Mouse (Mus musculus): ENCODE results near the gene Rbm24. TPM values are rescaled to one million over a fixed set of nuclear protein-coding genes. Genes with fewer than 3 reads are reported as not detected.

Gene Rbm24
- total RNA-seq, 2 experiments from 2014 or later: 188 to 202 TPM

DNA sequence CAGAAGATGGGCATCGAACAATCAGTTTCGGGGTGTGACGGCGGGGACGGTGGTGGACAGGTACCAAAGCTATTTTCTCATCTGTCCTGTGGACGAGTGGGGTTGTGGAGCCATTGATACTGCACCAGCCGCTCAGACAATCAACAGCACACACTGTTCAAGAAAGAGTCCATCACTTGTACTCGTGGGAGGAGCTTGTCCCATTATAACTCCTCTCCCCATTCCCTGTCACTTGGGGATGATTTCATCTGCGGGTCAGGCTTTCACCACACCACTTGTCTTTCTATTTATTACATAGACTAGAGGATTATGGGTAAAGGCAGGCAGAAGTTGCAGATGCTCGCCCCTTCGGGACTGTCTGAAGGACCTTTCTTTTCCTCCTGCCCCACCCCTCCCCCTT lies 11.6 kb downstream of the Rbm24 start:
- intact Hi-C loops (cut with DNase I): loop anchor here (10.0 kb wide), 1 partner anchor 125 kb away; no protein-coding TSS in a partner anchor
- no peak for DNase-seq (ENCODE audit: low spot score)

DNA sequence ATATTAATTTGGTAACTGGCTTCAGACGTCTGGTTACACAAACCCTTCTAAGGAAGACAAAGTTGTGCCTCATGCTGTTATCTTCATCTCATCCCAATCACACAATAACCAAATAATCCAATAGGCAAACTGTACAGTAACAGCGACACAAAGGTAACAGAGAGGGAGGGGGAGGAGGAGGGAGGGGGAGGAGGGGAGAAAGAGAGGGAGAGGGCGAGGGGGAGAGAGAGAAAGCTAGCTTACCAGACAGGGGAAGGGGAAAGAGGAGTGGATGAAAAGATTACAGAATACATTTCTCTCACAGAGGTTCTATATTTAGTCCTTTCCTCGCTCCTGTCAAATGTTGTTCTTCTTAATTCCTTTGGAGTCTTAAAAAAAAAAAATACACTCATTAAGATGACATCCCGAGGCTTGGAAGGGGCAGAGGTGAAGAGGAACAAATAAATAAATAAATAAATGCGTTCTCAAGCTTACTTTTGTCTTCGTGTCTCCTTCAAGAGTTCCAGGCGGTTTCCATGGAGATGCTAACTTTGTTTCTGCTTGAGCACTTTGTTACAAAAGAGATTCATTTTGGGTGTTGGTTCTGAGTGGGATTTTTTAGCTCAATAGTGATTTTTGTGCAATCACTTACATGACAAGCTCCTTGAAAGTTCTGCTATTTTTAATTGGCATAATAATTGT lies 15.8 kb downstream of the Rbm24 start:
- intact Hi-C loops (cut with DNase I): loop anchor here (10.0 kb wide), 1 partner anchor 121 kb away; no protein-coding TSS in a partner anchor
- DNase-seq (ENCODE audit: low spot score): no peak

DNA sequence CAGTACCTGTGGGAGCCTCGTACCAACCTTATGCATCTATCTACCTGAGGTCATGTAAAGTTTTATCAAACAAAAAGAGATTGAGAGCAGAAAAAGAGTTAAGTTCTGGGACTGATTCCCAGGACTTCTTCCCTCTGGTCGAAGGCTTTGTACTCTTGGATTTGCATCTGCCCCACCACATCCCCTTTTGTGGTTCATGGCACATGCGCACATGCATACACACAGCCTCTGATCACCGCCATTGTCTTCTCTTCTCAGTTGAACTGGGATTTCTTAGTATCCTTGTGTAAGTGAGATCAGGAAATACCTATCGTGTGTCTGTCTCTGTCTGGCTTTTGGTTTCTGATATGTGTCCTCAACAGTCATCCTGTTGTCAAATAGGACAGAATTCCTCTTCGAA lies 20.7 kb downstream of the Rbm24 start:
- no peak for DNase-seq (ENCODE audit: low spot score)
- intact Hi-C loops (cut with DNase I): loop anchor here (10.0 kb wide), 1 partner anchor 116 kb away; no protein-coding TSS in a partner anchor

DNA sequence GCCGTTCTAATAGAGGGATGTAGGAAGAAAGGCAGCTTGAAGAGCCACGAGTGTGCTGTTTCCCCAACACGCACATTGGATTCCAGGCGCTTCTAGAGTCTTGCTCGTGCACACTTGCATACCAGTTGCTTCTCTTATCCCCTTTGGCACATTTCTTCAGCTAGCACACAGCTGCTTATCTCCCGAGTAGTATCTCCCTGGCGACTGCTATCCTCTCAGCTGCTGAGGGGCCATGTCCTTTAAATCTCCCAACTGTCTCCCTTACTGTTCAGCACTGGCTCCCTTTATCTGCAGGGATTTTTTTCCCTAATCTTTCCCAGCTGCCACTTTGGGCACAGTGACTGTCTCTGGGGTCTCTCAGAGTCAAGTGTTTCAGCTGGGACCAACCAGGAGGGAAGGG lies 25.8 kb downstream of the Rbm24 start:
- no peak for DNase-seq (ENCODE audit: low spot score)
- intact Hi-C loops (cut with DNase I): no loop called here

DNA sequence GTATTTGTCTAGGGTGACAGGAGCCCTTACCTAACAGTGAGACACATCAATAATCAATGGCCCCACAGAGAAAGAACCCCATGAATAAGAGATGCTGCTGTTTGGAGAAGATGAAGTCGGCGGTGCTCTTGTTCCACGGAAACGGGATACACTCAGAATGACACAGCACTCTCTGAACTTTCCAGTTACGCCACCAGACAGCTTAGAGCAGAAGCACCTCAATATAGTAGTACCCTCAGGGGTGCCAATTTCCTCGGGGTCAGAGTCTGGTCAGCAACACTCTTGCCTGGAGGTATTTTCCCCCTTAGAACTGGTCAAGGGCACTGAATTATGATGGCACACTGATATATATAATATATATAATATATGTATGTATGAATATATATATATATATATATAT lies 27.8 kb downstream of the Rbm24 start:
- DNase-seq (ENCODE audit: low spot score): no peak
- intact Hi-C loops (cut with DNase I): loop anchor here (5.0 kb wide), 1 partner anchor 36 kb away; no protein-coding TSS in a partner anchor

DNA sequence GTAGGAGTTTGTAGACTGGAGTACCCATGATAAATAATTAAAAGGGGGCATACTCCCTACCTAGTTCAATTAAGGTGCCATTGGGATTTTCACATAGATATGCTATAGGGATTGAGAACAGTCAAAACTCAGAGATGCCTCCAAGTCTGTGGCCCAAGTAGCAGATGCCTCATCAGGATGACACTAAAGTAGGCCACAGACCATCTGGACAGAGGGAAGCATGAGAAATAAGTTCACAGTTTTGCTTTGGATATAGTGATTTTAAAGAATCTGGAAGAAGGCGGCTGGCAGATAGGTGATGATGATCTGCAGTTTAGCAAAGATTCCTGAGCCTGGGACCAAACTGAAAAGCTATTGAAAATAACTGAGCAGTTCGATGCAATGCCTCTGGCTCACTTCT lies 30.0 kb downstream of the Rbm24 start:
- intact Hi-C loops (cut with DNase I): loop anchor here (5.0 kb wide), 1 partner anchor 34 kb away; no protein-coding TSS in a partner anchor
- DNase-seq (ENCODE audit: low spot score): no peak

DNA sequence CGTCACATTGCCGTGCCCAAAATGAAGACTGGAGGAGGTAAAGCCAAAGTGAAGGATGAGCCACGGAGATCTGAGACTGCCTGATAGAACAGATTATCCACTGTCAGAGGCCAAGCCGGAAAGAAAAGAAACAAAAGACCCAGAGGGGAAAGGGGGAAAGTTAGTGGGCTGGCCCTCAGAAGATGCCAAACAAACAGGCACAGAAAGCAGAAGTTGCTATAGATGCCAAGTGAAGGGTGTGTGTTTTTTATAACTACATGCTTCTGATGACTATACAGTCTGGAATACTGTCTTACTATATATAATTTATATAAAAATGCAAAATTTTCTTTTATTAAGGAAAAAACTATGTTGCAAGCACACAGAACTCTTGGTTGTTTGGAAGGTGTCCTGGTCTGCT lies 31.7 kb downstream of the Rbm24 start:
- no peak for DNase-seq (ENCODE audit: low spot score)

DNA sequence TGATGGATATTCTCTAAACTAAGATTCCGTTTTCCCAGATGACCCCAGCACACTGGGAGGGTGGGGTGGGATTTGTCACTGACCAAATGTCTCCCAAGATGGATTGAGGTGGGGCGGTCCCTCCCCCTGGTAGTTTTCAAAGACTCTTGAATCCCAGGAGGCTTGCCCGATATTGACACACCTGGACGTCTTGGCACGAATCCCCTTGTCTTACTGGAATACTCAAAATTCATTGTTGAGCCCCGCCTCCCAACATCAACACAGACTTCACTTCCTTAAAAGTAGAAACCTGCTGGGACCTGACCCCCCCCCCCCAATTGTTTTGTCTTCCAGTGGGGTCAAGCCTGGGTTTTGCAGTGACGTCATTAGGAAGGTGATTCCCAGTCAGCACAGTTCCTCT lies 32.4 kb downstream of the Rbm24 start:
- intact Hi-C loops (cut with DNase I): no loop called here
- DNase-seq (ENCODE audit: low spot score): no peak

More for the DNA sequence above, 31.7 kb downstream of the Rbm24 start:
- intact Hi-C loops (cut with DNase I): loop anchor here (5.0 kb wide), 1 partner anchor 32 kb away; no protein-coding TSS in a partner anchor

DNA sequence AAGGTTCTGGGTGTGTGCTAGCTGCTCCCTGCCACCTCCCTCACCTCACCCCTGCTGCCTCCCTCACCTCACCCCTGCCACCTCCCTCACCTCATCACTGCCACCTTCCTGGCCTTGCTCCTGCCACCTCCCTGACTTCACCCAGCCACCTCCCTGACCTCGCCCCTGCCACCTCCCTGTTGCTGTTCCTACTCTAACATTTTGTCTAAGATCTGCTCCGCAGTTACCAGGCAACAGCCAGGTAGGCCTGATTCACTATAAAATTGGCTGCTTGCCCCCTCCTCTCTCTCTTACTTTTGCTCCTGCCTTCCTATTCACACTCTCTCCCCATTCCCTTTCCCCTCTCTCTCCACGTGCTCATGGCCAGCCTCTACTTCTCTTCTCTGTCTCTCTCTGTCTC lies 33.3 kb downstream of the Rbm24 start:
- intact Hi-C loops (cut with DNase I): no loop called here
- DNase-seq (ENCODE audit: low spot score): no peak

DNA sequence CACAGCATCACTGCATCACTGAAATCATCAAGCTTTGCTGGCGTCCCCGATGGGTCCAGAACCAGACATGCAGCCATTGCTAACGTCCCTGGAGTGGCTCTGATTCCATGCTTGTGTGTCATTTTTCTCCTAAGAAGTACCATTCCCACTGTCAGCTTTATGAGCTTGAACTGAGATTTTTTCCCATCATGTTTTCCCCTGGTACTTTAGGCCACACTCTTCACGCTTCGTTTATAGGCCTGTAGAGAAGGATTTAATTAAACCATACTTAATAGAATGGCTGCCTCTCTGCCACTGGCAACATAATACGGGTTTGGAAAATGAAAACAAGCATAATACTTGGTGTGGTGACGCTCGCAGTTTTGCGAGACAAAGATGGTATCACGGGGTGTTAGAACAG lies 41.3 kb downstream of the Rbm24 start:
- intact Hi-C loops (cut with DNase I): no loop called here
- DNase-seq (ENCODE audit: low spot score): no peak

DNA sequence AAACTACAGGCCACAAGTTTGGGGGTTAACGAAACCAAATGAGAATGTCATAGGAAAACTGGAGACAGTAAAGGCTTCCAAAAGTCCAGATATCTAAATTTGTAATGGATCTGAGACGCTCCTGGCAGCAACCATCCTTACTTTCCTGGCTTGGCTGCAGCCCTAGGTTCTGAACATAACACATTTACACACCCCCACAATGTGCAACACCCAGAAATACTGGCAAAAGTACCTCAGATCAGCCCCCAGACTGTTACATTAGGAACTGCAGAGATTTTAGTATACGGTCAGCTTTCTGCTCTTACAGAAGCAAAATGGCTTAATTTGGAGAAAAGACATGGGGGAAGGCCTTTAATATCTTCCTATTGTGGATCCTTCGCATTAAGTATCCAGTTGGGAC lies 44.0 kb downstream of the Rbm24 start:
- intact Hi-C loops (cut with DNase I): no loop called here
- no peak for DNase-seq (ENCODE audit: low spot score)

DNA sequence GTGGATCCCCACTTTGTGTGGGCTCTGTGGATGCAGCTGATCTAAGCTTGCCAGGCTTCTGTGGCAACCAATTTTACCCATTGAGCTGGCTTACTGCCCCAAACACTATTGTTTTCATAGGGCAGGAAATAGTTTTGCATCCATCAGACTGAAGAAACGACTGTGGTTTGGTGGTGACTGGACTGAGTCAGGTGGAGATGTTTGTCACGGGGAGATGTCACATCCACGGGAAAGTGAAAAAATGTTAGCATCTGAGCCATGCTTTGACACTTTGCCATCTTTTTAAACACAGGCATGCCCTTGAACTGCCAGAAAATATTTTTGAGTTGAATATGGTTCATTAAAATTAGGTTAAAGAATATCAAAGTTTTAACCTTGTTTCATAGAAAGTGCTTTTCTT lies 45.5 kb downstream of the Rbm24 start:
- intact Hi-C loops (cut with DNase I): no loop called here
- no peak for DNase-seq (ENCODE audit: low spot score)

DNA sequence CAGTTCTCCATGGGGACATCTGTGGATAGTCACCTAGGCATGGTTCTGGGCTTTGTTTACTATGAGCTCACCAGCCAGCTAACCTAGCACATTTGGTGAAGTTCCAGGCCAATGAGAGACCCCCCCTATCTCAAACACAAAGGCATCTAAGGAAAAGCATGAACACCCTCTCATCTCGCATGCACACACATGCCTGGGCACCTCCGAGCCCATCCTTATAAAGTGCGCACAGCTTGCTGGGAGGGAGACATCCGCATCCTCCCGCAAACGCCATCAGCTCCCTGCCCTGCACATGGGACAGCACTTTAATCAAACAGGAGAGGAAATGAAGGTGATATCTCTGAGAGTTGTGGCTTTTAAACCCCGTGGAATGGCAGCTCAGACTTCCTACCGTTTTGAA lies 50.0 kb downstream of the Rbm24 start:
- intact Hi-C loops (cut with DNase I): no loop called here
- DNase-seq (ENCODE audit: low spot score): no peak

DNA sequence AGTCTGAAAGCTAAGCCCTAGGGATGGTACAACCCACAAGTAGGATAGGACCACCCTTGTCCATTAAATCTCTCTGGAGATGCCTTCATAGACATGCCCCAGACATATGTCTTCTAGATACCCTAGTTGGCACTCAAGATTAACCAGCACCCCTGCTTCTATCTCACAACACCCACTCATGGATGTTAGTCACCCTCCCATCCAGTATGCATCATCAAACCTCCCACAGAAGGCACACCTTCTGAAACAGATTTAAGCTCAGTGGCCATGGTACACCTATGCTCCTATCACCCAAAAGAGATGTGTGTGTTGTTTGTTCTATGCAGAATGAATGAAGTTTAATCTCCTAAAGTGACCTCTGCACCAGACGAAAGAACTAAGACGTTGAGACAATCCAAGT lies 51.3 kb downstream of the Rbm24 start:
- intact Hi-C loops (cut with DNase I): no loop called here
- no peak for DNase-seq (ENCODE audit: low spot score)

Other genes starting within 250 kb of the Rbm24 start
- gene Stmnd1, start 144.7 kb upstream of the Rbm24 start, total RNA-seq (2021): under 1 TPM; 0.36 to 0.45 TPM
- gene Cap2, start 83.4 kb downstream of the Rbm24 start, total RNA-seq (2021): 100 to 1,000 TPM; 133 to 155 TPM